Mouse (Mus musculus): ENCODE data around the gene Borcs6. TPM values are rescaled to one million over a fixed set of nuclear protein-coding genes. Genes with fewer than 3 reads are reported as not detected.
A peak's percentile ranks its signal among the peaks of the same experiment; 100 is the strongest.

Borcs6 gene
- polyA plus RNA-seq, 1 experiment, result 16.7 TPM

DNA sequence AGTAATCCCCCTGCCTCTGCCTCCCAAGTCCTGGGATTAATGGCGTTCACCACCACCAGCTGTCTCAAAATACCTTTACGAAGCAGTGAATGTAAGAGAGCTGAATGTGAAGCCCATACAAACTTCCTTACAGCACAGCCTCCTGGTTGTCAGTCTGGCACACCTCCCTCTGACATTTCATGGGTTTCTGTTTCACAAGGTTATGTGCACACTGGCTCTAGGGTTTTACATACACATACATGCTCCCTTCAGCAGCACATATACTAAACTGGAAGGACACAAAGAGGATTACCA lies 15.2 kb downstream of the Borcs6 start:
- H3K27ac ChIP-seq (ENCODE audit: insufficient read depth, low read length), result no peak overlapping the region
- no peaks in the 10 kb centered on the region for H3K27me3 ChIP-seq (ENCODE audit: control insufficient read depth, insufficient read depth, low read length)
- 81% methylated on average over 2 of the region's 2 CpGs for WGBS
- H3K36me3 ChIP-seq (ENCODE audit: control insufficient read depth, insufficient read depth, low read length), result no peaks in the 10 kb centered on the region
- DNase-seq (ENCODE audit: low read depth in 1 of 2, low spot score in 2 of 2), result no peak
- H3K4me3 ChIP-seq (ENCODE audit: extremely low read depth, insufficient read depth, insufficient read length), result no peak overlapping the region
- H3K4me1 ChIP-seq (ENCODE audit: control insufficient read depth, insufficient read depth, insufficient read length), result peaks cover 9% of the 10 kb centered on the region; the same call in 1 of the 2 replicates
- TF ChIP-seq POLR2A (IDR thresholded peaks at IDR 0.05; ENCODE audit: low read depth, low read length) (no peak), CTCF (IDR thresholded peaks at IDR 0.05; ENCODE audit: extremely low read depth, insufficient read depth, insufficient read length, insufficient replicate concordance) (no peak)

DNA sequence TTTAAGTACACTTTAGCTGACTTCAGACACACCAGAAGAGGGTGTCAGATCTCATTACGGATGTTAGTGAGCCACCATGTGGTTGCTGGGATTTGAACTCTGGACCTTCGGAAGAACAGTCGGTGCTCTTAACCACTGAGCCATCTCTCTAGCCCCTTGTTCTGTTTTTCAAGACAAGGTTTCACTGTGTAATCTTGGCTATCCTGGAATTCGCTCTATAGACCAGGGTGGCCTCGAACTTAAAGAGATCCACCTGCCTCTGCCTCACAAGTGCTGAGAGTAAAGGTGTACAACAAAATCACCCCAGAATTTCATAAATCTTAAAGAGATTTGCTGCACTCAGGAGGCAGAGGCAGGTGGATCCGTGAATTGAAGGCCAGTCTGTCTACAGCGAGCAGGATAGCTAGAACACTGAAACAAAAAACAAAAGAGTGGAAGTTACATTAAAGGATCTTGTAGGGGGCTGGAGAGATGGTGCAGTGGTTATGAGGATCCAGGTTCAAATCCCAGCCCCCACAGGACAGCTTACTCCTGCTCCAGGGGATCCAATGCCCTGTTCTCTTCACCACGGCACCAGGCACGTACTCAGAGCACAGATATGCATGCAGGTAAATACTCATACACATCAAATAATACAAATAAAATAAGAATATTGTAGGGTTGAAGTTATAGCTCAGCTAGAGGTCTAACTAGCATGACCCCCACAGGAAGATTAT lies 16.4 kb downstream of the Borcs6 start:
- H3K27me3 ChIP-seq (ENCODE audit: control insufficient read depth, insufficient read depth, low read length), result no peaks in the 10 kb centered on the region
- WGBS, result 74% methylated on average over 9 of the region's 9 CpGs
- no peak for DNase-seq (ENCODE audit: low read depth in 1 of 2, low spot score in 2 of 2)
- no peak overlapping the region for H3K27ac ChIP-seq (ENCODE audit: insufficient read depth, low read length)
- H3K36me3 ChIP-seq (ENCODE audit: control insufficient read depth, insufficient read depth, low read length), result no peaks in the 10 kb centered on the region
- TF ChIP-seq CTCF (IDR thresholded peaks at IDR 0.05; ENCODE audit: extremely low read depth, insufficient read depth, insufficient read length, insufficient replicate concordance), result no peak
- TF ChIP-seq POLR2A (IDR thresholded peaks at IDR 0.05; ENCODE audit: low read depth, low read length), result no peak
- peaks cover 9% of the 10 kb centered on the region; the same call in 1 of the 2 replicates for H3K4me1 ChIP-seq (ENCODE audit: control insufficient read depth, insufficient read depth, insufficient read length)
- no peak overlapping the region for H3K4me3 ChIP-seq (ENCODE audit: extremely low read depth, insufficient read depth, insufficient read length)

DNA sequence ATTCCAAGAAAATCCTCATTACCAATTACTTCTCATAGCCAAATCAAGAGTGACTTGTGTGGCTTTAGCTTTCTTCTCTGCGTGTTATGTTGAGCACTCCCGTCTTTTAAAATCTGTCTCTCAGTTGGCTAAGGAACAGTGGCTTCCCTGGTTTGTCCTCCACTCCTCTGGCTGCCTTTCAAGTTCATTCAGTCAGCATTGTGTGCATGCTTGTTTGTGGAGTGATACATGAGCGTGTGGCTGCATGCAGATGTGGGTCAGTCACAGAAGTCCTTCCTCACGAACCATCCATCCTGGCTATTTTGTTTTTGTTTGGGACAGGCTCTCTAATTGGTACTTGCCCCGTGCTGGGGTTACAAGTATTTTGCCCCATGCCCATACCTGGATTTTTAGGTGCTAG lies 17.1 kb downstream of the Borcs6 start:
- TF ChIP-seq POLR2A (IDR thresholded peaks at IDR 0.05; ENCODE audit: low read depth, low read length), result no peak
- WGBS, result 90% methylated on average over 5 of the region's 5 CpGs
- DNase-seq (ENCODE audit: low read depth in 1 of 2, low spot score in 2 of 2), result no peak
- Histone ChIP-seq H3K27ac (ENCODE audit: insufficient read depth, low read length) (no peak overlapping the region), H3K27me3 (ENCODE audit: control insufficient read depth, insufficient read depth, low read length) (no peaks in the 10 kb centered on the region), H3K4me3 (ENCODE audit: extremely low read depth, insufficient read depth, insufficient read length) (no peak overlapping the region), H3K36me3 (ENCODE audit: control insufficient read depth, insufficient read depth, low read length) (no peaks in the 10 kb centered on the region), H3K4me1 (ENCODE audit: control insufficient read depth, insufficient read depth, insufficient read length) (peaks cover 9% of the 10 kb centered on the region; the same call in 1 of the 2 replicates)

DNA sequence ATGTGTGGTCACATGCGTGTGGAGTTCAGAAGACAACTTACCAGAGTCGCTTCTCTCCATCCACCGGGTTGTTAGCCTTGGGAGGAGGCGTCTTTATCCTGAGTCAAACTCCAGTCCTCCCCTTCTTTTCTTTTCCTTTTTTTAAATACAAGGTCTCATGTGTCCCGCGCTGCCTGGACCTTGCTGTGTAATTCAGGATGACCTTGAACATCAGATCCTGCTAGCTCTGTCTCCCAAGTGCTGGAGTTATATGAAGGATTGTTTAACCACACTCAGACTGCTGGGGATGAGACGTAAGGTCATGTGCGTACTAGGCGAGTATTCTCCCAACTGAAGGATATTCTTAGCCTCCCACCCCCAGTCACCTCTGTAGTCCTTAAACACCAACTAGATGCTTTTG lies 17.8 kb downstream of the Borcs6 start:
- Histone ChIP-seq H3K27me3 (ENCODE audit: control insufficient read depth, insufficient read depth, low read length) (no peaks in the 10 kb centered on the region), H3K36me3 (ENCODE audit: control insufficient read depth, insufficient read depth, low read length) (no peaks in the 10 kb centered on the region), H3K4me3 (ENCODE audit: extremely low read depth, insufficient read depth, insufficient read length) (no peak overlapping the region), H3K4me1 (ENCODE audit: control insufficient read depth, insufficient read depth, insufficient read length) (peaks cover 9% of the 10 kb centered on the region; the same call in 1 of the 2 replicates), H3K27ac (ENCODE audit: insufficient read depth, low read length) (no peak overlapping the region)
- TF ChIP-seq CTCF (IDR thresholded peaks at IDR 0.05; ENCODE audit: extremely low read depth, insufficient read depth, insufficient read length, insufficient replicate concordance), result no peak
- no peak for TF ChIP-seq POLR2A (IDR thresholded peaks at IDR 0.05; ENCODE audit: low read depth, low read length)
- WGBS, result 90% methylated on average over 9 of the region's 9 CpGs
- DNase-seq (ENCODE audit: low read depth in 1 of 2, low spot score in 2 of 2), result no peak

DNA sequence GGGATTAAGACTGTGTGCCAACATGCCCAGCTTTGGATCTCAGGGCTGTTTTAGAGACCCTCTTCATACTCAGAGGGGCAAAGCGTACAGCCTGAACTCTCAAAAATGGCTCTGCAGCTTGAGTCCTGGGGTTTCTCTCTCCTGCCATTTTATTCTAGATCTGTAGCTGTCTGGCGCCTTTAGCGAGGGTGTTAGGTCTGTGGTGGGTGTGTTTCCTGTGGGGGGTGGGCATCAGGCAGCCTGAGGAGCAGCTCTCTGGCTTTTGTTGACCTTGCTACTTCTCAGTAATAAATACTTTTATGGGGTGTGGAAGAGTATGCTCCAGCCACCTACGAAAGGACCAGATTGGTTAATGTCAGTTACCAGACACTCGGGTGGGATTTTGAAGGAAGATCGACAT lies 18.5 kb downstream of the Borcs6 start:
- DNase-seq (ENCODE audit: low read depth in 1 of 2, low spot score in 2 of 2), result no peak
- H3K4me3 ChIP-seq (ENCODE audit: extremely low read depth, insufficient read depth, insufficient read length), result no peak overlapping the region
- H3K27ac ChIP-seq (ENCODE audit: insufficient read depth, low read length), result peak overlapping the region; percentile 11; the same call in 1 of the 2 replicates
- TF ChIP-seq CTCF (IDR thresholded peaks at IDR 0.05; ENCODE audit: extremely low read depth, insufficient read depth, insufficient read length, insufficient replicate concordance), result no peak
- no peak for TF ChIP-seq POLR2A (IDR thresholded peaks at IDR 0.05; ENCODE audit: low read depth, low read length)
- no peaks in the 10 kb centered on the region for H3K36me3 ChIP-seq (ENCODE audit: control insufficient read depth, insufficient read depth, low read length)
- no peaks in the 10 kb centered on the region for H3K27me3 ChIP-seq (ENCODE audit: control insufficient read depth, insufficient read depth, low read length)
- peaks cover 9% of the 10 kb centered on the region; the same call in 1 of the 2 replicates for H3K4me1 ChIP-seq (ENCODE audit: control insufficient read depth, insufficient read depth, insufficient read length)
- WGBS, result 82% methylated on average over 6 of the region's 6 CpGs

DNA sequence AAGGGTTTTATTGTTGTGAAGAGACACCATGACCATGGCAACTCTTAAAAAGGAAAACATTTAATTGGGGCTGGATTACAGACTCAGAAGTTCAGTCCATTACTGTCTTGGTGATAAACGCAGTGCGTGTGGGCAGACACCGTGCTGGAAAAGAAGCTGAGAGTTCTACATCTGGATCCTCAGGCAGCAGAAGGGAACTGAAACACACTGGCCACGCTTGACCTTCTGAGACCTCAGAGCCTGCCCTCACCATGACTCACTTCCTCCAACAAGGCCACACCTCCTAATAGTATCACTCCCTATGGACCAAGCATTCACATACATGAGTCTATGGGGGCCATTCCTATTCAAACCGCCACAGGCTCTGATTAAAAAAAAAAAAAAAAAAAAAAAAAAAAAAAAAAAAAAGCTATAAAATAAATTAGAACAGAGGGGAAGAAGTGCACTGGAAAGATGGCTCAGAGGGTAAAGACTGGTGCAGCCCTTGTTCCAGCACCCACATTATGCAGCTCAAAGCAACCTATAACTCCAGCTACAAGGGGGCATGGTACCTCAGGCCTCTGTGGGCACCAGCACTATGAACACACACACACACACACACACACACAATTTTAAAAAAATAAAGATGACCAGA lies 19.4 kb downstream of the Borcs6 start:
- WGBS, result 23% methylated on average over 5 of the region's 5 CpGs
- peak; percentile 64 to 65 for DNase-seq (ENCODE audit: low read depth in 1 of 2, low spot score in 2 of 2)
- Histone ChIP-seq H3K27ac (ENCODE audit: insufficient read depth, low read length) (no peak overlapping the region), H3K4me3 (ENCODE audit: extremely low read depth, insufficient read depth, insufficient read length) (no peak overlapping the region), H3K4me1 (ENCODE audit: control insufficient read depth, insufficient read depth, insufficient read length) (peaks cover 9% of the 10 kb centered on the region; the same call in 1 of the 2 replicates), H3K27me3 (ENCODE audit: control insufficient read depth, insufficient read depth, low read length) (no peaks in the 10 kb centered on the region), H3K36me3 (ENCODE audit: control insufficient read depth, insufficient read depth, low read length) (no peaks in the 10 kb centered on the region)
- no peak for TF ChIP-seq POLR2A (IDR thresholded peaks at IDR 0.05; ENCODE audit: low read depth, low read length)
- no peak for TF ChIP-seq CTCF (IDR thresholded peaks at IDR 0.05; ENCODE audit: extremely low read depth, insufficient read depth, insufficient read length, insufficient replicate concordance)

All from spleen, adult 2 months (tissue).